Mouse (Mus musculus): ENCODE results near the gene Inhba.

GRCm38 (mm10) chr13:16023070-16024039 lies 11.7 kb downstream of the Inhba start:
- TF ChIP-seq CTCF (IDR thresholded peaks at IDR 0.05; ENCODE audit: low read depth, low read length), result no peak
- TF ChIP-seq POLR2A (IDR thresholded peaks at IDR 0.05; ENCODE audit: extremely low read depth, insufficient read depth, low read length), result no peak
